Comparison of ENCODE assay signal across 25 mouse cellular contexts in genomic region chr16:38255107-38255506, GRCm38 (mm10). TPM values are rescaled to one million over a fixed set of nuclear protein-coding genes. Genes with fewer than 3 reads are reported as not detected.
DNase-seq lines count a peak whose midpoint lies in the region; ATAC-seq and TF ChIP-seq lines count a peak whose summit lies in the region.
"Had no signal": no experiment of that assay in that cellular context is flagged by ENCODE, and none has a peak within 500 bp of the region (broad histone marks: within the 10 kb centered on the region; RNA-seq: fewer than 3 reads in every experiment).

No protein-coding gene starts in this region.

- H3K27ac ChIP-seq in forebrain, postnatal 0 days (ENCODE audit: low read depth, low read length) = no peak overlapping the region
- no peak overlapping the region for H3K27ac ChIP-seq in forebrain, embryonic 10.5 days
- H3K27ac ChIP-seq in kidney, postnatal 0 days = no peak overlapping the region
- no peak overlapping the region for H3K27ac ChIP-seq in midbrain, postnatal 0 days (ENCODE audit: low read depth, low read length)
- H3K27ac ChIP-seq in midbrain, embryonic 10.5 days (replicated peaks) = no peak overlapping the region
- H3K27ac ChIP-seq: embryonic facial prominence, embryonic 10.5 days; forebrain, embryonic 12.5 days; heart, embryonic 15.5 days; liver, embryonic 13.5 days had no signal

- 83% methylated on average over 4 of the region's 4 CpGs for WGBS in forebrain, postnatal 0 days
- 81% methylated on average over 4 of the region's 4 CpGs for WGBS in forebrain, embryonic 10.5 days
- WGBS in kidney, postnatal 0 days = 76% methylated on average over 4 of the region's 4 CpGs
- WGBS in midbrain, postnatal 0 days = 81% methylated on average over 4 of the region's 4 CpGs
- 70% methylated on average over 4 of the region's 4 CpGs for WGBS in midbrain, embryonic 10.5 days

- no peak for DNase-seq in forebrain, postnatal 0 days
- no peak for DNase-seq in forebrain, embryonic 10.5 days (ENCODE audit: extremely low spot score, low spot score)
- no peak for DNase-seq in kidney, postnatal 0 days (ENCODE audit: low spot score)
- DNase-seq in kidney, adult 11 months = no peak
- DNase-seq in midbrain, postnatal 0 days (ENCODE audit: low spot score) = no peak
- DNase-seq in midbrain, embryonic 10.5 days (ENCODE audit: low spot score) = no peak
- no peak for DNase-seq in frontal cortex, postnatal 10 days (ENCODE audit: low spot score in 2 of 2)
- DNase-seq in adrenal gland, postnatal 36 days = no peak
- DNase-seq: cerebellum, adult 9-10 months; kidney, postnatal 4 days; liver, embryonic 13.5 days; lung, postnatal 4 days; right cerebral cortex, adult 18-20 months had no signal

- H3K9ac ChIP-seq in forebrain, postnatal 0 days = no peak overlapping the region
- no peak overlapping the region for H3K9ac ChIP-seq in kidney, postnatal 0 days (ENCODE audit: low read depth, low read length)
- H3K9ac ChIP-seq in midbrain, postnatal 0 days (replicated peaks; ENCODE audit: low read length, poor library complexity, severe bottlenecking) = no peak overlapping the region
- H3K9ac ChIP-seq: forebrain, embryonic 12.5 days; heart, embryonic 15.5 days; liver, embryonic 13.5 days had no signal

- H3K4me1 ChIP-seq in forebrain, postnatal 0 days (ENCODE audit: insufficient read depth) = no peaks in the 10 kb centered on the region
- H3K4me1 ChIP-seq in forebrain, embryonic 10.5 days = no peaks in the 10 kb centered on the region
- no peaks in the 10 kb centered on the region for H3K4me1 ChIP-seq in kidney, postnatal 0 days (replicated peaks; ENCODE audit: insufficient read depth, low read length)
- no peaks in the 10 kb centered on the region for H3K4me1 ChIP-seq in midbrain, postnatal 0 days (ENCODE audit: insufficient read depth, low read length)
- H3K4me1 ChIP-seq in midbrain, embryonic 10.5 days = no peaks in the 10 kb centered on the region
- H3K4me1 ChIP-seq: embryonic facial prominence, embryonic 10.5 days; forebrain, embryonic 12.5 days; heart, embryonic 15.5 days; liver, embryonic 13.5 days had no signal

- no peak for ATAC-seq in forebrain, postnatal 0 days
- ATAC-seq in kidney, postnatal 0 days (replicated peaks; ENCODE audit: low FRiP score, low read depth) = no peak
- ATAC-seq in midbrain, postnatal 0 days (ENCODE audit: low FRiP score) = no peak
- ATAC-seq: inflammation-experienced regulatory T-cells, adult 6 months had no signal

- H3K4me2 ChIP-seq in forebrain, postnatal 0 days (ENCODE audit: low read depth) = no peak overlapping the region
- H3K4me2 ChIP-seq in kidney, postnatal 0 days (ENCODE audit: low read length) = no peak overlapping the region
- no peak overlapping the region for H3K4me2 ChIP-seq in midbrain, postnatal 0 days (ENCODE audit: low read depth, low read length, poor library complexity, severe bottlenecking)
- H3K4me2 ChIP-seq: forebrain, embryonic 12.5 days; heart, embryonic 15.5 days; liver, embryonic 13.5 days; midbrain, embryonic 11.5 days had no signal

- peak; percentile 23; the same call in 1 of the 2 replicates for TF ChIP-seq CTCF in forebrain, postnatal 0 days (IDR thresholded peaks at IDR 0.05; ENCODE audit: low read depth)
- TF ChIP-seq CTCF in kidney, postnatal 0 days (IDR thresholded peaks at IDR 0.05; ENCODE audit: low read depth) = peak; percentile 44; the same call in 1 of the 2 replicates
- 0 out of 2 replicates have a peak, but pooled peaks have one; percentile 27 for TF ChIP-seq CTCF in midbrain, postnatal 0 days (IDR thresholded peaks at IDR 0.05)

- H3K36me3 ChIP-seq in forebrain, postnatal 0 days (ENCODE audit: insufficient read depth) = no peaks in the 10 kb centered on the region
- H3K36me3 ChIP-seq in forebrain, embryonic 10.5 days (replicated peaks) = no peaks in the 10 kb centered on the region
- no peaks in the 10 kb centered on the region for H3K36me3 ChIP-seq in kidney, postnatal 0 days (ENCODE audit: insufficient read depth, low read length)
- no peaks in the 10 kb centered on the region for H3K36me3 ChIP-seq in midbrain, postnatal 0 days (ENCODE audit: insufficient read depth, low read length)
- H3K36me3 ChIP-seq in midbrain, embryonic 10.5 days = no peaks in the 10 kb centered on the region
- H3K36me3 ChIP-seq: embryonic facial prominence, embryonic 10.5 days; forebrain, embryonic 12.5 days; heart, embryonic 15.5 days had no signal

- no peaks in the 10 kb centered on the region for H3K27me3 ChIP-seq in forebrain, postnatal 0 days (ENCODE audit: insufficient read depth, low read length)
- no peaks in the 10 kb centered on the region for H3K27me3 ChIP-seq in forebrain, embryonic 10.5 days (ENCODE audit: poor library complexity, severe bottlenecking)
- no peaks in the 10 kb centered on the region for H3K27me3 ChIP-seq in kidney, postnatal 0 days (ENCODE audit: insufficient read depth, low read length)
- no peaks in the 10 kb centered on the region for H3K27me3 ChIP-seq in midbrain, postnatal 0 days (ENCODE audit: insufficient read depth, low read length)
- no peaks in the 10 kb centered on the region for H3K27me3 ChIP-seq in midbrain, embryonic 10.5 days (ENCODE audit: low read depth, poor library complexity, severe bottlenecking)
- H3K27me3 ChIP-seq: forebrain, embryonic 12.5 days; heart, embryonic 15.5 days; liver, embryonic 13.5 days had no signal

- H3K9me3 ChIP-seq in forebrain, postnatal 0 days (ENCODE audit: low read length) = no peaks in the 10 kb centered on the region
- no peaks in the 10 kb centered on the region for H3K9me3 ChIP-seq in forebrain, embryonic 10.5 days
- no peaks in the 10 kb centered on the region for H3K9me3 ChIP-seq in kidney, postnatal 0 days (replicated peaks; ENCODE audit: low read length)
- H3K9me3 ChIP-seq in midbrain, postnatal 0 days (ENCODE audit: low read length) = no peaks in the 10 kb centered on the region
- H3K9me3 ChIP-seq in midbrain, embryonic 10.5 days (replicated peaks) = no peaks in the 10 kb centered on the region
- H3K9me3 ChIP-seq: embryonic facial prominence, embryonic 10.5 days; forebrain, embryonic 12.5 days; heart, embryonic 15.5 days; liver, embryonic 13.5 days had no signal

- no peak overlapping the region for H3K4me3 ChIP-seq in forebrain, postnatal 0 days (ENCODE audit: low read depth, low read length)
- H3K4me3 ChIP-seq in forebrain, embryonic 10.5 days = no peak overlapping the region
- no peak overlapping the region for H3K4me3 ChIP-seq in kidney, postnatal 0 days (replicated peaks; ENCODE audit: low read depth, low read length)
- H3K4me3 ChIP-seq in midbrain, postnatal 0 days (ENCODE audit: low read depth, low read length) = no peak overlapping the region
- no peak overlapping the region for H3K4me3 ChIP-seq in midbrain, embryonic 10.5 days
- H3K4me3 ChIP-seq: embryonic facial prominence, embryonic 10.5 days; forebrain, embryonic 12.5 days; heart, embryonic 15.5 days; liver, embryonic 13.5 days had no signal

RNA-seq across cellular contexts. Expression of gene Nr1i2, which starts 39.5 kb away (rescaled TPM):
- not detected in 2 replicates for total RNA-seq in forebrain, postnatal 0 days (2014; rRNA removed)
- polyA plus RNA-seq in forebrain, postnatal 0 days (2015; fragmentation: Nextera tagmentation; extraction: Ambion mirVana) = not detected in 2 replicates
- not detected in 2 replicates for polyA plus RNA-seq in forebrain, embryonic 10.5 days (2016; fragmentation: Nextera tagmentation; extraction: Ambion mirVana)
- polyA plus RNA-seq in kidney, postnatal 0 days (2015; fragmentation: Nextera tagmentation; extraction: Ambion mirVana) = 0.26 and 0.45 TPM in 2 replicates
- total RNA-seq in midbrain, postnatal 0 days (2014; rRNA removed) = not detected in 2 replicates
- polyA plus RNA-seq in midbrain, postnatal 0 days (2015; fragmentation: Nextera tagmentation; extraction: Ambion mirVana) = not detected in 2 replicates
- polyA plus RNA-seq in midbrain, embryonic 10.5 days (2016; fragmentation: Nextera tagmentation; extraction: Ambion mirVana) = not detected in 2 replicates
- total RNA-seq in adrenal gland, postnatal 36 days (2021) = not detected
- total RNA-seq: adrenal gland, adult 18-20 months; common myeloid progenitor, adult 5-6 weeks; hematopoietic stem cell, adult 5-6 weeks; layer of hippocampus, postnatal 10 days; monocyte, adult 5-6 weeks had no signal
- polyA plus RNA-seq: embryonic facial prominence, embryonic 10.5 days; forebrain, embryonic 12.5 days; heart, embryonic 15.5 days; inflammation-experienced regulatory T-cells, adult 6 months; limb, embryonic 11.5 days; midbrain, embryonic 11.5 days; neural tube, embryonic 11.5 days had no signal
